Mouse (Mus musculus) C2C12 (cell line): ENCODE data around the gene Slit3. TPM values are rescaled to one million over a fixed set of nuclear protein-coding genes. Genes with fewer than 3 reads are reported as not detected.

Experiments used
- H3K27me3 ChIP-seq: one replicate; pipeline ENCODE4 v1.6.1; 2011; ENCODE audit not compliant: control insufficient read depth, insufficient read depth, insufficient read length
- H3K36me3 ChIP-seq: one replicate; pipeline ENCODE4 v1.6.1; 2011; ENCODE audit not compliant: control insufficient read depth, insufficient read depth
- H3K4me3 ChIP-seq: one replicate; pipeline ENCODE4 v1.5.1; 2011; ENCODE audit warnings: mild to moderate bottlenecking, control low read depth; ENCODE audit not compliant: poor library complexity, insufficient read depth, severe bottlenecking
- H3K79me2 ChIP-seq: one replicate; pipeline ENCODE4 v1.6.1; 2011; ENCODE audit not compliant: control insufficient read depth, insufficient read depth
- H3K79me3 ChIP-seq: one replicate; pipeline ENCODE4 v1.6.1; 2011; ENCODE audit warnings: low read depth, control low read depth
- H3ac ChIP-seq: one replicate; pipeline ENCODE3; 2011; ENCODE audit warnings: low read depth; ENCODE audit not compliant: control insufficient read depth, insufficient read length
- CEBPB ChIP-seq: IDR thresholded peaks from one replicate; pipeline ENCODE4 v1.6.1; 2011; ENCODE audit warnings: low read depth, mild to moderate bottlenecking, control low read depth, moderate library complexity
- CTCF ChIP-seq: IDR thresholded peaks from one replicate; pipeline ENCODE4 v1.5.1; 2011; ENCODE audit not compliant: control insufficient read depth, insufficient read depth, insufficient read length
- FOSL1 ChIP-seq: IDR thresholded peaks from one replicate; pipeline ENCODE4 v1.8.0; 2011; ENCODE audit warnings: mild to moderate bottlenecking, low read length; ENCODE audit not compliant: poor library complexity, insufficient read depth, severe bottlenecking
- MAX ChIP-seq: IDR thresholded peaks from one replicate; pipeline ENCODE4 v1.6.1; 2011; ENCODE audit warnings: mild to moderate bottlenecking, control low read depth
- MYOD1 ChIP-seq: IDR thresholded peaks from one replicate; pipeline ENCODE4 v1.6.1; 2011; ENCODE audit warnings: low read depth; ENCODE audit not compliant: control insufficient read depth, insufficient read length
- MYOG ChIP-seq: IDR thresholded peaks from one replicate; pipeline ENCODE4 v1.6.1; 2011; ENCODE audit not compliant: control insufficient read depth, insufficient read length; ENCODE audit errors: extremely low read depth
- USF1 ChIP-seq: IDR thresholded peaks from one replicate; pipeline ENCODE4 v1.6.1; 2011; ENCODE audit warnings: low read depth, mild to moderate bottlenecking, control low read depth, moderate library complexity
- long read RNA-seq, 2 experiments: library from polyadenylated mRNA; unstranded; transcript quantifications; one replicate each; pipeline ENCODE4 v2.0.0; 2019 to 2020
- polyA plus RNA-seq: library from polyadenylated mRNA; unstranded; fragments of >200 nt; fragmentation: generic; extraction: Trizol; gene quantifications from one replicate; pipeline ENCODE4 v1.2.1, GENCODE M21; 2012; ENCODE audit warnings: missing spikeins

Slit3 gene
- polyA plus RNA-seq = not detected
- long read RNA-seq, experiment 1 = 0 reads
- long read RNA-seq, experiment 2 = 0 reads

GRCm38 (mm10) chr11:35120894-35121610 lies at the start of gene Slit3:
TSS of gene Slit3 (plus strand) at chr11:35121224.
- Histone ChIP-seq H3K36me3 (no peaks in the 10 kb centered on the region), H3K79me2 (no peaks in the 10 kb centered on the region), H3ac (no peak within 1 kb of the TSS), H3K79me3 (no peaks in the 10 kb centered on the region), H3K27me3 (peaks cover 6% of the 10 kb centered on the region), H3K4me3 (no peak within 1 kb of the TSS)
- TF ChIP-seq USF1 (no peak), MYOG (no peak), CTCF (no peak), MAX (no peak), CEBPB (no peak), FOSL1 (no peak), MYOD1 (no peak)

- Histone ChIP-seq H3ac (no peak overlapping the region), H3K79me2 (no peaks in the 10 kb centered on the region), H3K27me3 (no peaks in the 10 kb centered on the region), H3K36me3 (no peaks in the 10 kb centered on the region), H3K79me3 (no peaks in the 10 kb centered on the region), H3K4me3 (no peak overlapping the region)
- TF ChIP-seq CEBPB (no peak), CTCF (no peak), USF1 (no peak), MYOG (no peak), MYOD1 (no peak), FOSL1 (no peak), MAX (no peak)
Observed at GRCm38 (mm10) chr11:35071451-35071850, 49.6 kb upstream of the Slit3 start.

- Histone ChIP-seq H3K4me3 (no peak overlapping the region), H3ac (no peak overlapping the region), H3K36me3 (no peaks in the 10 kb centered on the region), H3K79me2 (no peaks in the 10 kb centered on the region), H3K27me3 (no peaks in the 10 kb centered on the region), H3K79me3 (no peaks in the 10 kb centered on the region)
- TF ChIP-seq MAX = no peak
- TF ChIP-seq MYOD1 = no peak
- no peak for TF ChIP-seq CTCF
- TF ChIP-seq CEBPB = no peak
- no peak for TF ChIP-seq MYOG
Observed at GRCm38 (mm10) chr11:35075411-35075810, 45.6 kb upstream of the Slit3 start.

GRCm38 (mm10) chr11:35080451-35081125 lies 40.4 kb upstream of the Slit3 start:
- Histone ChIP-seq H3K79me3 (no peaks in the 10 kb centered on the region), H3K79me2 (no peaks in the 10 kb centered on the region), H3ac (no peak overlapping the region), H3K4me3 (no peak overlapping the region), H3K36me3 (no peaks in the 10 kb centered on the region), H3K27me3 (no peaks in the 10 kb centered on the region)
- TF ChIP-seq MYOG = no peak
- no peak for TF ChIP-seq CEBPB
- TF ChIP-seq CTCF = no peak
- TF ChIP-seq MYOD1 = no peak

- Histone ChIP-seq H3K79me2 (no peaks in the 10 kb centered on the region), H3K36me3 (no peaks in the 10 kb centered on the region)
Observed at GRCm38 (mm10) chr11:35082297-35082696, 38.7 kb upstream of the Slit3 start.

GRCm38 (mm10) chr11:35083049-35083448 lies 38.0 kb upstream of the Slit3 start:
- H3K27me3 ChIP-seq = no peaks in the 10 kb centered on the region
- TF ChIP-seq MYOD1 (no peak), CEBPB (no peak), FOSL1 (peak; percentile 59), USF1 (peak; percentile 82), MAX (peak; percentile 27), CTCF (no peak)
- H3K36me3 ChIP-seq = no peaks in the 10 kb centered on the region
- H3K79me2 ChIP-seq = no peaks in the 10 kb centered on the region
- H3K79me3 ChIP-seq = no peaks in the 10 kb centered on the region
- H3ac ChIP-seq = no peak overlapping the region
- H3K4me3 ChIP-seq = no peak overlapping the region

More at GRCm38 (mm10) chr11:35082297-35082696, 38.7 kb upstream of the Slit3 start:
- no peaks in the 10 kb centered on the region for H3K27me3 ChIP-seq
- TF ChIP-seq MYOD1 (no peak), MAX (no peak), CEBPB (no peak), FOSL1 (no peak), MYOG (no peak), USF1 (no peak), CTCF (no peak)
- no peaks in the 10 kb centered on the region for H3K79me3 ChIP-seq
- no peak overlapping the region for H3ac ChIP-seq
- H3K4me3 ChIP-seq = no peak overlapping the region
